Mouse (Mus musculus): ENCODE results near the gene Rgs7.

DNA sequence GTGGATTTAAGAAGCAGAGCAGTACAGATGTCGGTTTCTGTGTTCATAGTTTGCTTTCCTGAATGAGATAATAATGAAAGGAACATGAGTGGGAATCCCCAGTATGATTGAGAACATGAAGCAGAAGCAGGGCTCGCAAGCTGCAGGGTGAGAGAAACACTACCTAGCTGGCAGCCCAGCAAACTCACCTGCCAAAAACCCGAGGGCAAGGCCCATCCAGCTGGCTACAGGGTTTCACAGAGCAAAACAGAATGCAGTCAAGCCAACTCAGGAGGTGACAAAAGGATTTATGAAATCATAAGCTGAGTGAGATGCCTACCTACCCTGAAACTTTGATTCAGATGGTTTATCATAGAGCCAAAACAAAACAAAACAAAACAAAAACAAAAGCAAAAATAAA lies 307.6 kb downstream of the Rgs7 start:
- TF ChIP-seq CTCF (conservative IDR thresholded peaks at IDR 0.05; ENCODE audit: low read length), result no peak
- no peak for TF ChIP-seq NANOG (IDR thresholded peaks at IDR 0.05; ENCODE audit: borderline replicate concordance, low read length)
- no peak for TF ChIP-seq POU5F1 (IDR thresholded peaks at IDR 0.05; ENCODE audit: borderline replicate concordance, low read length)
